Mouse (Mus musculus): ENCODE results near the gene Dupd1.

DNA sequence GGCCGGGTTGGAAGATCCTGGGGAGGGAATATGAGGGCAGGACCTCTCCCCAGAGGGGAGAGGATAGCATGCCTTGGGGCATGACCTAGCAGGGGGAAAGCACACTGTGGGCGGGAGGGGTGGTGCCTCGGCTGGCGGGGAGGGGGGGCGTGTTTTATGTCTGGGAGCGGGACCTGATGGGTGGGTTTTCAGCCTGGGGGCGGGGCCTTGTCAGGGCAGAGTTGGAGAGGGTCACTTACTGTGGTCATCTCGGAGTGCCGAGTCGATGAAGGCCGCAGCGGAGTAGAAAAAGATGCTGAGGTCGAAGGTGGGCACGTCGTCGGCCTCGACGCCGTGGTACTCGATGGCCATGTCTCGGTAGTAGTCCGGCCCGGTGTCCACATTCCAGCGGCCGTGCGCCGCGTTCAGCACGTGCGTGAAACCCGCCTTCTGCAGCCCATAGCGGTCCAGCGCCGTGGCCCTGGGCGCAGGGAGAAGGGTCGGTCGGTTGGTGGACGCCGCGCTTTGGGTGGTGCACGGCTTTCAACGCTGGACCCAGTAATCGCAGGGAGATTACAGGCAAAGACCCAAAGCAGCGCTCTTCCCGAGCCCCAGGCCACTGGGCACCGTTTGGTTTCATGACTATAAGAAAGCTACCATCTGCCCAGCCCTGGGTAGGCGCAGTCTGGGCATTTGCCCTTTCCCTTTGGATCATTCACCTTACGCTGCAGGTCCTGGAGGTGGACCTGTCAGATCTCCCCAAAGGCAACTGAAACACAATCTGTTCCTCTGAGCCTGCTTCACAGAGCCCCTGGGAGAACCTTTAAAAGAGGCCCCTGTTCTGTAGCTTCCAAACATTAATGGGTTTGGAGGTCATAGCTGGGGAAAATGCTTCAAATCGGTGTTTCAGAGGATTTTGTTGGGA, 27.7 kb downstream of the Dupd1 start:
- TF ChIP-seq TAL1 (IDR thresholded peaks at IDR 0.05; ENCODE audit: low read length): no peak
- no peak for TF ChIP-seq GATA1 (IDR thresholded peaks at IDR 0.05; ENCODE audit: low read length)

Data from erythroblast, embryonic 14.5 days (primary cell).